Mouse (Mus musculus): ENCODE measurements around the gene Hpdl.

DNA sequence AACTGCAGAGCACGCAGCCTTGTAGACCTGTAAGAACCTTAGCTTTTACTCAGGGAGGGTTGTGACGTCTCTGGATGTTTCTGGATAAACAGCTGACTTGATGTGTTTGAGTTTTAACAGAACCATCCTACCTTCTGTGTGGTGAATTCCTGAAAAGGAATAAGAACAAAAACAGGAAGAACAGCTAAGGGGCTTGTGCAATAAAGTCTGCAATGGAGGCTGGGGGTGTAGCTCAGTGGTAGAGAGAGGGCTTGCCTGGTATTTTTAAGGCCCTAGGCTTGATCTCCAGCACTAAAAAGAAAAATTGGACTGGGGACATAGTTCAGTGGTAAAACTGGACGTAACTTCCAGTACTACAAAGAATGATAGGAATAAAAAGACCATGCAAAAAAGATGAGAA is 44.4 kb downstream of the Hpdl start:
- TF ChIP-seq CTCF (IDR thresholded peaks at IDR 0.05; ENCODE audit: low read depth, low read length) = no peak
- TF ChIP-seq POLR2A (IDR thresholded peaks at IDR 0.05; ENCODE audit: insufficient read depth, low read length) = no peak
- no peak for TF ChIP-seq EP300 (IDR thresholded peaks at IDR 0.05; ENCODE audit: insufficient read depth, low read depth, low read length)
